Mouse (Mus musculus) neural tube, embryonic 11.5 days (tissue): ENCODE results near the gene Ccdc24. TPM values are rescaled to one million over a fixed set of nuclear protein-coding genes. Genes with fewer than 3 reads are reported as not detected.

Experiments used
- ATAC-seq: fragments of 200-750 bp; cut with Nextera tagmentation; 2 replicates; pipeline ENCODE4 v1.8.0; 2017; ENCODE audit warnings: moderate number of reproducible peaks, mild to moderate bottlenecking, moderate TSS enrichment, moderate library complexity; ENCODE audit not compliant: insufficient read depth, low FRiP score, low TSS enrichment
- DNase-seq: peaks from one replicate; pipeline ENCODE4 v3.0.0-alpha.2; 2015; ENCODE audit warnings: low spot score
- H3K27ac ChIP-seq: fragments of 300-500 bp; sonication (generic); 2 replicates; pipeline ENCODE4 v1.5.1; 2014; ENCODE audit warnings: low read depth, mild to moderate bottlenecking, low read length
- H3K27me3 ChIP-seq: fragments of 300-500 bp; sonication (generic); 2 replicates; pipeline ENCODE4 v1.6.1; 2014; ENCODE audit warnings: mild to moderate bottlenecking, low read length, mixed read lengths; ENCODE audit not compliant: control insufficient read depth, insufficient read depth
- H3K36me3 ChIP-seq: fragments of 300-500 bp; sonication (generic); 2 replicates; pipeline ENCODE4 v1.6.1; 2014; ENCODE audit warnings: mild to moderate bottlenecking, low read length, moderate library complexity, mixed read lengths; ENCODE audit not compliant: control insufficient read depth, insufficient read depth
- H3K4me1 ChIP-seq: fragments of 300-500 bp; sonication (generic); 2 replicates; pipeline ENCODE4 v1.6.1; 2014; ENCODE audit warnings: low read length, mixed read lengths; ENCODE audit not compliant: control insufficient read depth, insufficient read depth
- H3K4me2 ChIP-seq: fragments of 300-500 bp; sonication (generic); 2 replicates; pipeline ENCODE4 v1.6.1; 2014; ENCODE audit warnings: low read depth, mild to moderate bottlenecking, moderate library complexity
- H3K4me3 ChIP-seq: fragments of 300-500 bp; sonication (generic); 2 replicates; pipeline ENCODE4 v1.5.1; 2014; ENCODE audit warnings: low read depth, low read length
- H3K9ac ChIP-seq: fragments of 300-500 bp; sonication (generic); 2 replicates; pipeline ENCODE4 v1.6.1; 2014; ENCODE audit warnings: mild to moderate bottlenecking, low read length
- H3K9me3 ChIP-seq: fragments of 300-500 bp; sonication (generic); 2 replicates; pipeline ENCODE4 v1.6.1; 2016; ENCODE audit warnings: low read length; ENCODE audit not compliant: control insufficient read depth
- WGBS: fragments of 180-500 bp; shearing (Covaris S2); extraction: QIAGEN DNeasy Blood & Tissue Kit; methylation state at CpG from one replicate; pipeline ENCODE4 v1.1.7; 2014; 5-methylcytosine and 5-hydroxymethylcytosine counted together
- polyA plus RNA-seq: library from polyadenylated mRNA; unstranded; fragments of >200 nt; fragmentation: Nextera tagmentation; extraction: Ambion mirVana; gene quantifications from 2 replicates; pipeline ENCODE4 v1.2.1, GENCODE M21; 2014

The Ccdc24 gene
- polyA plus RNA-seq, 1 experiment from 2014 or later = 1.8 TPM

DNA sequence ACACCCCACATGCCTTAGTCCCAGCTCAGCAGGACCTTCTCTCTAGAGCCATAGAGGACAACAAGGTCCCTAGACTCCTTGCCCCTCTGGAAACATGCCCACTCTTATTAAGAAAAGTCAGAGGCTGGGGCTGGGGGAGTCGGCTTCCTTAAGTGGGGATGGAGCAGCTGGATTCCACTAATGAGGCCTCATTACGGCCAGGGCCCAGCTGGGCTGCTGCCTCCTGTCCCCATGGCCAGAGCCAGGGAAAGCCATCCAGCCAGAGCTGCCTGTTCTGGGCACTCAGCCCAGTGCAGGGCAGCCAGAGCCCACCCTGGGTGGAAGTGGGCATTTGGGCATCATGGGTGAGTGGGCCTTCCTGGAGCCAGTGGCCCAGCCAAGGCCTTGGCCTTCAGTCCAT, 25.3 kb downstream of the Ccdc24 start:
- H3K27ac ChIP-seq = no peak overlapping the region
- ATAC-seq = no peak
- DNase-seq = no peak

DNA sequence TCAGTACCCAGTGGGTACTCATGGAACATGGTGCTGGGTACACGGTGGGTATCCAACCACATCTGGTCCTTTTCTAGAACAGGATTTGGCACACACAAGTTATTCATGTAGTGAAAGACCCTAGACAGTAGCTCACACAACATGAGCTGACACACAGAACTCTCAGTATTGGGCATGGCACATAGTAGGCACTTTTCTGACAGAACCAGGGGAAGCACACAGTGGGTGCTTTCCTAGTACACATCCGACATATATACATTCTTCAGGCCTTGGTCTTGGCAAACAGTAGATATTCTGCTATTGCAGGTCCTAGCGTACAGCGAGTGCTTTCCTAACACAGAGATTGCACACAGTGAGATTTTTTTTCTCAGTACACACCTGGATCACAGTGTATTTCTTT, 26.1 kb downstream of the Ccdc24 start:
- Histone ChIP-seq H3K27ac (no peak overlapping the region), H3K4me2 (no peak overlapping the region), H3K4me3 (no peak overlapping the region), H3K9ac (no peak overlapping the region), H3K4me1 (no peaks in the 10 kb centered on the region), H3K36me3 (no peaks in the 10 kb centered on the region), H3K27me3 (no peaks in the 10 kb centered on the region), H3K9me3 (no peaks in the 10 kb centered on the region)
- DNase-seq (no peak), ATAC-seq (no peak)
- WGBS = over 99% methylated on average over 4 of the region's 4 CpGs

More for the DNA sequence above, 25.3 kb downstream of the Ccdc24 start:
- no peaks in the 10 kb centered on the region for H3K36me3 ChIP-seq
- 26% methylated on average over 2 of the region's 2 CpGs for WGBS
- no peaks in the 10 kb centered on the region for H3K27me3 ChIP-seq
- H3K9me3 ChIP-seq = no peaks in the 10 kb centered on the region
- H3K4me2 ChIP-seq = no peak overlapping the region
- no peaks in the 10 kb centered on the region for H3K4me1 ChIP-seq
- H3K4me3 ChIP-seq = no peak overlapping the region
- no peak overlapping the region for H3K9ac ChIP-seq

DNA sequence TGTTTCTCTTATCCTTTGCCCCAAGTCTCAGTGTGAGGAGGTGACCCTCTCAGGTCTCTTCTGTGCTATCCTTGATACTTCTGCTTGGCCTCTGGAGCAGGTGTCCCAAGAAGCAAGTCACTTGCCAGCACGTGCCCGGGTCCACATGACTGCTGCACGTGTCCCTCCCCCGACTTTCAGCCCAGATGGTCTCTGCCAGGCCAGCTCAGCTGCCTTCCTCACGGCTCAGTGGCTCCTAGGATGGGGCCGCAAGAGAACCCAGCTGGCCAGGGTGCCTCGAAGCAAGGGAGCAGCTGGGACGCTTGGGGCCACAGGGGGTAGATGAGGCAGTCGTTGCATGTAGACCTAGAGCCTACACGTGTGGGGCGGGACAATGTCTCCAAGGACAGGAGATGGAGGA, 27.0 kb downstream of the Ccdc24 start:
- H3K9ac ChIP-seq = no peak overlapping the region
- no peak for DNase-seq
- no peaks in the 10 kb centered on the region for H3K27me3 ChIP-seq
- H3K4me1 ChIP-seq = no peaks in the 10 kb centered on the region
- no peak overlapping the region for H3K27ac ChIP-seq
- WGBS = 76% methylated on average over 11 of the region's 11 CpGs
- H3K36me3 ChIP-seq = no peaks in the 10 kb centered on the region
- H3K9me3 ChIP-seq = no peaks in the 10 kb centered on the region
- H3K4me3 ChIP-seq = no peak overlapping the region
- ATAC-seq = no peak
- no peak overlapping the region for H3K4me2 ChIP-seq

DNA sequence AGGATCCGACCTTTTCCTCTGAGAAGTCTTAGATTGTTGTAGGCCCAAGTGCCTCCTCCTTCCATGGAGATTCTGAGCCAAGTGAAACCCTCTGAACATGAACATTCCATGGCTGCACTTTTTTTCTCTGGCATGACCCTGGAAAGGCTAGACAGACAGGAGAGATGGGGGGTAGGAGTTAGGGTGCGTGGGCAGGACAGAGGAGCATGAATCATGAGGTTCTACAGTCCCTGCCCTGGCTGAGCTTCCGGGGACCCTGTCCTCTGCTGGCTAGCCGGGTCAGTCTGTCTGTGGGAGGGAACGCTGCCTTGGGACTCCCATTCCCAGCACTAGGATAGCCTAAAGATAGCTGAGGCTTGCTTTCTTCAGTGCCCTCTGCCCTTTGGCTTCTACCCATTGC, 27.9 kb downstream of the Ccdc24 start:
- no peak overlapping the region for H3K4me2 ChIP-seq
- H3K9me3 ChIP-seq = no peaks in the 10 kb centered on the region
- H3K9ac ChIP-seq = no peak overlapping the region
- ATAC-seq (no peak), DNase-seq (no peak)
- no peaks in the 10 kb centered on the region for H3K27me3 ChIP-seq
- H3K36me3 ChIP-seq = no peaks in the 10 kb centered on the region
- no peaks in the 10 kb centered on the region for H3K4me1 ChIP-seq
- 91% methylated on average over 5 of the region's 5 CpGs for WGBS
- no peak overlapping the region for H3K27ac ChIP-seq
- no peak overlapping the region for H3K4me3 ChIP-seq

DNA sequence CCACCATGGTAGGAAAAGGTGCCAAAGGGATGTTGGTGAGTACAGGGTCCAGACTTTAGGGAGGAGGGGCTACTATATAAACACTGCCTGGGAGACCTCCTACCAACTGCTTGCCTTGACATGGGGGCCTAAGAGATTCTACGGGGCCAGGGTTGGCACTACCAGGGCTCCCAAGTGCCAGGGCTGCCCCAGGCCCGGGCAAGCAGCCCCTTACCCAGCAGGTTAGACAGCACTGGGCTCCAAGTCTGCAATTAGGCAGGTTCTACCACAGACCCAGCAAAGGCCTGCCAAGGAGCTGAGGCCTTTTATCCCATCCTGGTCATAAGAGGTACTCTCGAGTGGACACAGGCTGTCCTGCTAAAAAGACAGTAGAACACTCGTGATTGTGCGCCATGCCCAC, 29.3 kb downstream of the Ccdc24 start:
- Histone ChIP-seq H3K4me3 (no peak overlapping the region), H3K27me3 (no peaks in the 10 kb centered on the region), H3K27ac (no peak overlapping the region), H3K4me1 (no peaks in the 10 kb centered on the region), H3K4me2 (no peak overlapping the region), H3K9ac (no peak overlapping the region), H3K36me3 (no peaks in the 10 kb centered on the region), H3K9me3 (no peaks in the 10 kb centered on the region)
- no peak for DNase-seq
- WGBS = 88% methylated on average over 5 of the region's 5 CpGs
- ATAC-seq = no peak

DNA sequence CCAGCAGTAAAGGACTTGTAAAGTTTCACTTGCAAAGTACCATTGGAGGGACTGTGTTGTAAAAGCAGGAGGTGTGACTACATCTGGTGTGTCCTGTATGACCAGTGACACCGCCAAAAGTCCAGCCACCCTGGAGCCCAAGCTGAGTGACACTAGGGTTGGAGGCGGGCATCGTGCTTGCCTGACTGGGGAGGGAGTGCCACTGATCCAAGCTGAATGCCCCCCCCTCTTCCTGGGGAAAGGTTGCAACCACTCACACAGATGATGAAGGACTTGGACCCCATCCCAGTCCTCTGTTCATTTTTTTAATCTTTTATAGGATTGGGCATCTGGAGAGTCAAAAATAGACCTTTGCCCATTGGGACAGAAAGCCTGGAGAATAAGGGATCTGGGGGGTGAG, 30.8 kb downstream of the Ccdc24 start:
- no peak for DNase-seq
- WGBS = 66% methylated on average over 3 of the region's 3 CpGs

DNA sequence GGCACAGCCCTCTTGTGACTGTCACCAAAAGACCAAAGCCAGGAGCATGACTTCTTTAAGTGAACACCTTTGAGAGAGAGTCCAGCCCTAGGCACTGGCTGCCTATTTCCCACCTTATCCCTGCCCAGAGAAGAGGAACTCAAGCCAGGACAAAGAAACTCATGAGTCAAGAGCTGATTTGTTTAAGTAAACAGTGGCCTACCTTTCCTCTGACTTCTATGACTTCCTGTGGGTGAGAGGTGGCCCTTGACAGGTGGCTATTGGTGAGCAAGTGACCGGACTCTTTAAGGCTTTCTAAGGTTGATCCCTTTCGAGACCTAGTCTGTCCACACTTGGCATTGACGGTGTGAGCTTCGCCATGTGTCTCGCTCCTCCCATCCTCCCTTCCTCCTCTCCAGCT, 31.5 kb downstream of the Ccdc24 start:
- H3K4me3 ChIP-seq = no peak overlapping the region
- ATAC-seq = no peak
- DNase-seq = no peak
- H3K4me1 ChIP-seq = no peaks in the 10 kb centered on the region
- no peak overlapping the region for H3K27ac ChIP-seq
- H3K36me3 ChIP-seq = no peaks in the 10 kb centered on the region
- WGBS = 94% methylated on average over 5 of the region's 5 CpGs
- H3K9ac ChIP-seq = no peak overlapping the region
- no peak overlapping the region for H3K4me2 ChIP-seq
- no peaks in the 10 kb centered on the region for H3K27me3 ChIP-seq
- H3K9me3 ChIP-seq = no peaks in the 10 kb centered on the region

More for the DNA sequence above, 30.8 kb downstream of the Ccdc24 start:
- no peaks in the 10 kb centered on the region for H3K27me3 ChIP-seq
- ATAC-seq = no peak
- H3K27ac ChIP-seq = no peak overlapping the region
- no peaks in the 10 kb centered on the region for H3K4me1 ChIP-seq
- H3K36me3 ChIP-seq = no peaks in the 10 kb centered on the region
- no peak overlapping the region for H3K4me3 ChIP-seq
- no peak overlapping the region for H3K9ac ChIP-seq
- no peak overlapping the region for H3K4me2 ChIP-seq
- H3K9me3 ChIP-seq = no peaks in the 10 kb centered on the region

DNA sequence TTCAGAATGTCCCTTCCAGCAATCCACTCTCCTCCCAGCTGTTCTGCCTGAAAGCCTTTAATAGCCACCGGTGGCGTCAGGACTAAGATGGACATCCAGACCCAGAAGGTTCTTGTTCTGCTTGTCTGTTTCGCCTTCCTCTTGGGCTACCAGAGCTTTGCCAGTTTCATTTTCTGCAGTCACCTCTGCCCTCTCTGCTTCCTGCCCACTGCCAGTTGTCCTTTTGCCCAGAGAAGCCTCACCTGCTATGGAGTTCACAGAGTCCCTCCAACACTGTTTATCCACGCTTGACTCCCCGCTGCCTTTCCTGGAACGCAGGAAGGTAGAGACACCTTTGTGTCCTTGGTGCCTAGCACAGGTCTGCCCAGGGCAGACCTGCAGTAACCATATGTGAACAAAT, 33.0 kb downstream of the Ccdc24 start:
- Histone ChIP-seq H3K4me2 (no peak overlapping the region), H3K9me3 (no peaks in the 10 kb centered on the region), H3K4me3 (no peak overlapping the region), H3K27me3 (no peaks in the 10 kb centered on the region), H3K36me3 (no peaks in the 10 kb centered on the region), H3K27ac (no peak overlapping the region), H3K4me1 (peaks cover 4% of the 10 kb centered on the region; the same call in 1 of the 2 replicates), H3K9ac (no peak overlapping the region)
- ATAC-seq = no peak
- WGBS = 73% methylated on average over 6 of the region's 6 CpGs
- no peak for DNase-seq

DNA sequence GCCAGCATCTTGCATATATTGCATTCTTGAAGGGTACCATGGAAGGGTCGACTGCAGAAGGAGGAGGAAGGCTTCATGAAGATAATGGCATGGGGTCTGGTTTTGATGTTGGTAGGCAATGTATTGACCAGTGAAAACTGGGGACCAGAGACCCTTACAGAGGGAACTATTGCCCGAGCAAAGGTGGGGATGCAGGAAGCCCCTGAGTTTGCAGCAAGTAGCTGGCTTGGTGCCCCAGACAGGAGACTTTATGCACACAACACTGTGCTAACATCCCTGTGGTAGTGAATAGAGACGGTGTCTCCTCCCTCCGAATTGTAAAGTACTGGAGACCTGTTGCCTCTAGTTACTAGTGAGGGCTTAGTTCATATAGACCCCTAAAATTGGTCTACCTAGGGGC, 35.1 kb downstream of the Ccdc24 start:
- Histone ChIP-seq H3K36me3 (no peaks in the 10 kb centered on the region), H3K27ac (no peak overlapping the region), H3K27me3 (no peaks in the 10 kb centered on the region), H3K9ac (no peak overlapping the region), H3K4me3 (no peak overlapping the region), H3K9me3 (no peaks in the 10 kb centered on the region), H3K4me2 (no peak overlapping the region), H3K4me1 (peaks cover 4% of the 10 kb centered on the region; the same call in 1 of the 2 replicates)
- DNase-seq = no peak
- no peak for ATAC-seq
- 71% methylated on average over 4 of the region's 4 CpGs for WGBS
